Comparison of ENCODE assay signal across 17 mouse cellular contexts in the genomic region with DNA sequence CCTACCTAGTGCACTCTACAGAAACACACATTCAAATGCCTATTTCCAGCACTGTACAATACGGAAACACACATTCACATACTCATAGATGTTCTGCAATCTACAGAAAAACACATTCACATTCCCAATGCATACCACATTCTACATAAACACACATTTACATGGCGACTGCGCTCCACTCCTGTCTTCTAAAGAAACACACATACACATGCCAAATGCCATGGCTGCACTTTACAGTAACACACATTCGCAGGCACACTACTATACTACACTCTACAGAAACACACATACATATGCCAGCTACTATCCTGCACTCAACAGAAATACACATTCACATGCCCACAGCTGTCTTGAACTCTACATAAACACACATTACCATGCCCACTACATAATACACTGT. TPM values are rescaled to one million over a fixed set of nuclear protein-coding genes. Genes with fewer than 3 reads are reported as not detected.
"Had no signal": no experiment of that assay in that cellular context is flagged by ENCODE, and none has a peak within 500 bp of the region (broad histone marks: within the 10 kb centered on the region; RNA-seq: fewer than 3 reads in every experiment).

No protein-coding gene starts in this region.

RNA-seq across cellular contexts. Expression of a gene that starts 28.1 kb away (rescaled TPM):
- total RNA-seq: megakaryocyte progenitor cell, adult 5-6 weeks had no signal
- polyA plus RNA-seq: liver, embryonic 16.5 days; lung, embryonic 14.5 days; lung, embryonic 16.5 days; macrophage; midbrain, embryonic 12.5 days; midbrain, embryonic 14.5 days; midbrain, embryonic 16.5 days; myocyte; neural tube, embryonic 11.5 days; neural tube, embryonic 13.5 days; neural tube, embryonic 15.5 days; spleen, adult 2 months; stomach, embryonic 15.5 days; stomach, postnatal 0 days; thymus, adult 2 months had no signal

RNA-seq across cellular contexts. Expression of a gene that starts 58.4 kb away (rescaled TPM):
- total RNA-seq: megakaryocyte progenitor cell, adult 5-6 weeks had no signal
- polyA plus RNA-seq: liver, embryonic 16.5 days; lung, embryonic 14.5 days; lung, embryonic 16.5 days; macrophage; midbrain, embryonic 12.5 days; midbrain, embryonic 14.5 days; midbrain, embryonic 16.5 days; myocyte; neural tube, embryonic 11.5 days; neural tube, embryonic 13.5 days; neural tube, embryonic 15.5 days; spleen, adult 2 months; stomach, embryonic 15.5 days; stomach, postnatal 0 days; testis, adult 2 months; thymus, adult 2 months had no signal
